Mouse (Mus musculus): ENCODE results near the gene Homez.

Homez gene

GRCm38 (mm10) chr14:54870861-54871260, at the start of gene Homez:
Gene Homez, minus strand, starts transcription at chr14:54870961.
- in situ Hi-C loops (cut with MboI, MseI) = no loop called here

GRCm38 (mm10) chr14:54920076-54920685, 49.4 kb upstream of the Homez start:
- in situ Hi-C loops (cut with MboI, MseI) = loop anchor here (5.0 kb wide), 1 partner anchor 77 kb away; no protein-coding TSS in a partner anchor

- in situ Hi-C loops (cut with MboI, MseI) = no loop called here
Measured at GRCm38 (mm10) chr14:54913343-54913742, 42.6 kb upstream of the Homez start.

- in situ Hi-C loops (cut with MboI, MseI) = no loop called here
Measured at GRCm38 (mm10) chr14:54912886-54913285, 42.1 kb upstream of the Homez start, which contains the start of gene Slc22a17. Gene Slc22a17, minus strand, starts transcription at chr14:54913132.

GRCm38 (mm10) chr14:54912109-54912850, 41.5 kb upstream of the Homez start:
- in situ Hi-C loops (cut with MboI, MseI) = no loop called here

- in situ Hi-C loops (cut with MboI, MseI) = no loop called here
Measured at GRCm38 (mm10) chr14:54908682-54909081, 37.9 kb upstream of the Homez start.

- in situ Hi-C loops (cut with MboI, MseI) = no loop called here
Measured at GRCm38 (mm10) chr14:54903641-54904040, 32.9 kb upstream of the Homez start.

GRCm38 (mm10) chr14:54900383-54900782, 29.6 kb upstream of the Homez start:
- in situ Hi-C loops (cut with MboI, MseI) = no loop called here

- in situ Hi-C loops (cut with MboI, MseI) = loop anchor here (5.0 to 10.0 kb wide), 2 partner anchors 120 to 197 kb away; partner anchors contain the start of genes Ngdn, Thtpa and Zfhx2
Measured at GRCm38 (mm10) chr14:54897445-54897844, 26.7 kb upstream of the Homez start.

- in situ Hi-C loops (cut with MboI, MseI) = loop anchor here (5.0 to 10.0 kb wide), 2 partner anchors 123 to 200 kb away; partner anchors contain the start of genes Ngdn, Thtpa and Zfhx2
Measured at GRCm38 (mm10) chr14:54894296-54895151, 23.8 kb upstream of the Homez start.

- in situ Hi-C loops (cut with MboI, MseI) = loop anchor here (10.0 kb wide), 1 partner anchor 201 kb away; the partner anchor contains the start of genes Thtpa and Zfhx2
Measured at GRCm38 (mm10) chr14:54893651-54894181, 23.0 kb upstream of the Homez start.

GRCm38 (mm10) chr14:54892200-54892599, 21.4 kb upstream of the Homez start, which contains the start of gene Pabpn1:
Gene Pabpn1, plus strand, starts transcription at chr14:54892500.
- in situ Hi-C loops (cut with MboI, MseI) = loop anchor here (10.0 kb wide), 1 partner anchor 203 kb away; the partner anchor contains the start of genes Thtpa and Zfhx2

- in situ Hi-C loops (cut with MboI, MseI) = no loop called here
Measured at GRCm38 (mm10) chr14:54885309-54885708, 14.5 kb upstream of the Homez start.

GRCm38 (mm10) chr14:54884022-54884712, 13.4 kb upstream of the Homez start:
- in situ Hi-C loops (cut with MboI, MseI) = no loop called here

- in situ Hi-C loops (cut with MboI, MseI) = no loop called here
Measured at GRCm38 (mm10) chr14:54883154-54884021, 12.6 kb upstream of the Homez start, which contains the start of the genes Bcl2l2 and Gm20521. Gene Bcl2l2, plus strand, starts transcription at chr14:54883377. Gene Gm20521, plus strand, starts transcription at chr14:54883441.

- in situ Hi-C loops (cut with MboI, MseI) = no loop called here
Measured at GRCm38 (mm10) chr14:54877048-54877715, 6.4 kb upstream of the Homez start, which contains the start of gene Ppp1r3e. Gene Ppp1r3e, minus strand, starts transcription at chr14:54877550.

GRCm38 (mm10) chr14:54876539-54877047, 5.8 kb upstream of the Homez start:
- in situ Hi-C loops (cut with MboI, MseI) = no loop called here

- in situ Hi-C loops (cut with MboI, MseI) = no loop called here
Measured at GRCm38 (mm10) chr14:54875844-54876538, 5.2 kb upstream of the Homez start.

All from T-helper 2 cell (primary cell).